ENCODE assay signal across 21 mouse cellular contexts in the genomic region with DNA sequence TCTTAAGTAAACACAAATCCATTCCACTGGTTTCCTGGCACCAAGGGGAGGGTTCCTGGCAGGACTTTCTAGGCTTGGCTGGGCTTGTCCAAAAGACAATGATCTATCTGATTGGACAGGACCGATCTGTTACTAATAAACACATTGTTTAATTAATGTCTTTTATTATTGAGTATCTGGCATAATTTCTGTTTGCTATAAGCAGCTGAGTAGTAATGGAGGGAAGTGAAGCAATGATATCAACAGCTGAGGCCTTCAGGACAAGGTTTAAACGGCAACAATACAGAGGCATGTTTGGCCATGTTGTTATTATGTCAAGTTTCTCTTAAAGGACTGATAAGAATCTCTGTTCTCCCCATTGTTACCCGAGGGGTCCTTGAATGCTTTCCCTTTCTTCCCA.
"Had no signal": no experiment of that assay in that cellular context is flagged by ENCODE, and none has a peak within 500 bp of the region (broad histone marks: within the 10 kb centered on the region; RNA-seq: fewer than 3 reads in every experiment).

No protein-coding gene starts in this region.

- H3K4me3 ChIP-seq: intestine, embryonic 15.5 days; kidney, embryonic 15.5 days; left cerebral cortex, adult 2 months; limb, embryonic 13.5 days; liver, embryonic 12.5 days; liver, embryonic 15.5 days; midbrain, embryonic 12.5 days; myocyte; neural tube, embryonic 13.5 days; stomach, embryonic 15.5 days had no signal

- H3K4me1 ChIP-seq: intestine, embryonic 15.5 days; limb, embryonic 13.5 days; liver, embryonic 12.5 days; liver, embryonic 15.5 days; midbrain, embryonic 12.5 days; stomach, embryonic 15.5 days had no signal

- DNase-seq: kidney, adult 11 months; kidney, adult 8-10 months; kidney, postnatal 10 days; kidney, postnatal 36 days; layer of hippocampus, postnatal 36 days; liver; right cerebral cortex, adult 18-20 months; right cerebral cortex, postnatal 4 days; spleen, adult 18-20 months; thymus, postnatal 25 days had no signal

- ATAC-seq: intestine, embryonic 15.5 days; liver, embryonic 12.5 days; midbrain, embryonic 16.5 days had no signal
